In the genomic region with DNA sequence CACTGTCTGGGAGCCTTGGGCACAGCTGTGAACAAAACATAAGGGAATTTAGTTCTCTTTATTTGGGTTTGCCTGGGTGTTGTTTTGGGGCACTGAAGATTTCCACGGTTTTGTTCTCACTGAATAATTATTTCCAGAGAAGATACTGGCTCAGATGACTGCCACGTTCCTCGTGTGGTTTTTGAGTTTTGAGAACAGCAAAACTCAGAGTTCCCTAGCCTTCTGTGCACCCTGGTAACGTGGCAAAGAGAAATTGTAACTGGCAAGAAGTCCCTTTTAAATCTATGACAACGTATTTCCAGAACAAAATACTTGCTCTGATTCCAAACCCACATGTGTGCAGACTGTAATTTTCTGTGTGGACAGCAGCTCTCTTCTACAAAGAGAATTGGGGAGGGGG, we compare ENCODE assay signal across 20 mouse cellular contexts. TPM values are rescaled to one million over a fixed set of nuclear protein-coding genes. Genes with fewer than 3 reads are reported as not detected.
"Had no signal": no experiment of that assay in that cellular context is flagged by ENCODE, and none has a peak within 500 bp of the region (broad histone marks: within the 10 kb centered on the region; RNA-seq: fewer than 3 reads in every experiment).

No protein-coding gene starts in this region.

- H3K9ac ChIP-seq: liver, embryonic 13.5 days; liver, postnatal 0 days; midbrain, embryonic 13.5 days had no signal

- H3K27me3 ChIP-seq: liver, embryonic 13.5 days; midbrain, embryonic 13.5 days had no signal

- H3K36me3 ChIP-seq: liver, embryonic 13.5 days; midbrain, embryonic 13.5 days had no signal

- DNase-seq: kidney, adult 11 months; kidney, adult 9 months; kidney, postnatal 36 days; liver; liver, embryonic 13.5 days; liver, postnatal 0 days; spleen, adult 18-20 months; thymus, adult 18-20 months; thymus, postnatal 14 days had no signal

- H3K9me3 ChIP-seq: liver, embryonic 13.5 days; midbrain, embryonic 13.5 days had no signal

- ATAC-seq: liver, postnatal 0 days; midbrain, embryonic 13.5 days had no signal

- H3K4me2 ChIP-seq: liver, embryonic 13.5 days; midbrain, embryonic 13.5 days had no signal

- H3K4me3 ChIP-seq: left cerebral cortex, adult 2 months; liver, embryonic 13.5 days; midbrain, embryonic 13.5 days had no signal

- H3K4me1 ChIP-seq: midbrain, embryonic 13.5 days had no signal

- H3K27ac ChIP-seq: kidney, postnatal 0 days; left cerebral cortex, adult 2 months; liver, embryonic 13.5 days; midbrain, embryonic 13.5 days had no signal

RNA-seq across cellular contexts. Expression of a gene that starts 52.9 kb away (rescaled TPM):
- total RNA-seq: layer of hippocampus, adult 8-10 months; left cerebral cortex, adult 2 months; left cerebral cortex, postnatal 14 days; megakaryocyte progenitor cell, adult 5-6 weeks had no signal
- polyA plus RNA-seq: kidney, postnatal 0 days; limb, embryonic 11.5 days; liver, embryonic 13.5 days; lung, embryonic 16.5 days; midbrain, embryonic 13.5 days; midbrain, postnatal 0 days; neural tube, embryonic 14.5 days; stomach, embryonic 14.5 days had no signal
